Mouse (Mus musculus): ENCODE results near the gene Ppp1cb.

DNA sequence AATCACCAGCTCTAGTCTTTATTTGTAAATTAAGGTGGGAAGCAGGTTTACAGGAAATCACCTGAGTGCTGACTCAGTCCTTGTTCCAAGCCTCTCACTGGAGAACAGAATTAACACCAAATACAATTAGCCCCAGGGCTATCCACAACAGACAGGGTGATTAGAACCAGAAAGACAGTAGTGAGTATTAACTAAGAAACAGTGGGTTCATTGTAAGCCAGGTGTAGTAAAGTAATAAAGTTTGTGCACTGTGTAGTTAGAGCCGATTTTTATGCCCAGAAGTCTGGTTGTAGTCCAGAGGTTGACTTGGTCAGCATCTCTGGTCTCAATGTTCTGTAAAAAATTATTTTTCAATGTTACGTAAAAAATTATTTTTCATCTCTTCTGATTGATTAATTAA, 90.8 kb downstream of the Ppp1cb start:
- TF ChIP-seq CTCF (IDR thresholded peaks at IDR 0.05; ENCODE audit: extremely low read depth, insufficient read length, insufficient replicate concordance, low read depth, low read length) (no peak), POLR2A (IDR thresholded peaks at IDR 0.05; ENCODE audit: low read depth, low read length) (no peak)
